Mouse (Mus musculus) retina, embryonic 14.5 days (tissue): ENCODE results near the gene Dnajb5.

Source experiments
- DNase-seq: peaks from one replicate; pipeline ENCODE4 v3.0.0-alpha.2; 2015; ENCODE audit warnings: low spot score

Dnajb5 gene

DNA sequence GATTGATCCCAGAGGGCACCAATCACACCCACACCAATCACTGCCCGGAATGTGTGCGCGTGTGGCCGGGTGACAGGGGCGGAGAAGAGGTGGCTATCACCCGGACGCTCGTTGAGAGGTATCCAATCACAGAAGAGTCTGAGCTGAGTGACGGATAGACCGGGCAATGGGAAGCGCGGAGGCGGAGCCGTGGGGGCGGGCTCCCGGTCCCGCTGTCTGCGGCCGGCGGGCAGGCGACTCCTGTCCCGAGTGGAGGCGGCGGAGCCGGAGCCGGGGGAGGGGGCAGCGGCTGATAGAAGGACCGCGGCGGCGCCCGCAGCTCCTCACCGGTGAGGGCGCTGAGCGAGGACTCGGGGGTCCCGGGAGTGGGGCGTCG is at the start of gene Dnajb5:
TSS of gene Dnajb5 (plus strand) at position 139 of the 376 bp plus-strand sequence.
- DNase-seq = peak; percentile 97

DNA sequence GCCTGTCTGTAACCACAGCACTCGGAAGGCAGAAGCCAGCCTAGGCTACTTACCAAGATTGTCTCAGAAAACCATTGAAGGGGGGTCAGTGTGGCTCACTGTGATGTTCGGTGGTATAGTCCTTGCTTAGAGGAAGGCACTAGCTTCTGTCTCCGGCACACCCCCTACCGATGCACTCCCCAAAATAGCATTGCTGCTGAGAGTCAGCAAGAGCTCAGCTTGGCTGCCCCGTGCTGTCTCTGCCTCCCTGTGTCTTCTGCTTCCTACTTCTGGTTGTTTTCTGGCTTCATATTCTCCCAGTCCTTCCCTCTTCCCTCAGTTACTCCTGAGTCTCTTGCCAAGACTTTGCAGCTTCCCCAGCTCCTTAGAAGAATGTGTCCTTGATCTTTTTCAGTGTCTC is 48.7 kb upstream of the Dnajb5 start:
- DNase-seq = no peak

DNA sequence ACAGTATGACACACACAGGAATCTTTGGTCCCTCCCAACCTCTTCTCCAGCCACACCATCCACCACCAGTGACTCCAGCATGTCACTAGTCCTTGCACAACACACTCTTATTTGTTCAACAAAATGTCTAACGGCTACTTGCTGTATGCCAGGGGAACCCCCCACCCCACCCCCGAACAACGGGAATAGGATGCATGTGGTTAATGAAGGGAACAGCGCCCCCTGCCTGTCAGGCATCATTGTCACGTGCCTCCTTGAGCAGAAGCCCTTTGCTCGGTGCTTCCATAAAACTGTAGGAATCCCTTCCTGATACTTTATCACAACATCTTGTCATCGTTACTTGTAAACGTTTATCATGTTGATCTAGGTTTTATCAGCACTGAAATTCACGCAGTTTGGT is 47.4 kb upstream of the Dnajb5 start:
- DNase-seq = peak; percentile 53

DNA sequence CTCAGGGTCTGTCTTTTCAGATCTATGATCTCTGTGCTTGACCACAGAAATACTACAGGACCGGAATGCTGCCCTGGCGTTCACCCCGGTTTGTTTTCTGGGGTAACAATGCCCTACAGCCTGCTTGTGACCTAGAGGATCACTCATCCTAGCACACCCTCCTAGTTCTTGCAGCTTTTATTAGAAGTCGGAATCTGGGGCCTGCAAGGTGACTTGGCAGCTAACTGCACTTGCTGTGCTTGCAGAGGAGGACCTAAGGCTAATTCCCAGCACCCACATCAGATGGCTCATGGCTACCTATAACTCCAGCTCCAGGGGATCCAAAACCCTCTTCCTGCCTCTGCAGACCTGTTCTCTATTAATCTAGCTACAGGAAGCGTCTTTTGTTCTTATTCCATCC is 46.9 kb upstream of the Dnajb5 start:
- no peak for DNase-seq

DNA sequence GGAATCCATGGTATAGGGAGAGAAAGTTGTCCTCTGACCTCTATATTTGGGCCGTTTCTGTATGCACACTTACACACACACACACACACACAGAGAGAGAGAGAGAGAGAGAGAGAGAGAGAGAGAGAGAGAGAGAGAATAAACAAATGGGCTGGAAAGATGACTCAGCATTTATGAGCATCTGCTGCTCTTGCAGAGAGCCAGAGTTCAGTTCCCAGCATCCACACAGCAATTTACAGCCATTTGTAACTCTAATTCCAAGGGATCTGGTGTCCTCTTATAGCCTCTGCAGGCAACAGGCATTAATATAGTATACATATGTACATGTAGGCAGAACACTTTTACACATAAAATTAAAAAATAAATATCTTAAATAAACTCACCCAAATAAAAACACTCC is 45.7 kb upstream of the Dnajb5 start:
- DNase-seq = no peak

DNA sequence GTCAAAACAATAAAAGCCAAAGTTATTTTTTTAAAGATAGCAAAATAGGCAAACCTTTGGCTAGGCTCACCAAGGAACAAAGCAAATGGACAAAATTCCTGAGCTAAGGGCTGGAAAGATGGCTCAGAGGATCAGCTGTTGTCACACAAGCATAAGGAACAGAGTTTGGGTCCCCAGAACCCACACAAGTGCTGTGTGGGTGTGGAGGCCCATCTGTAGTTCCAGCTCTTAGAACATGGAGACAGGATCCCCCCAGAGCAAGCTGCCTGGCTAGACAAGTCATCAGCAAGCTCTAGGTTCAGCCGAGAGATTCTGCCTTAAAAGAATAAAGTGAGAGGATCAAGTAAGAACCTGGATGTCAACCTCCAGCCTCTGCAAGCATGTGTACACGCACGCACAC is 45.1 kb upstream of the Dnajb5 start:
- no peak for DNase-seq

DNA sequence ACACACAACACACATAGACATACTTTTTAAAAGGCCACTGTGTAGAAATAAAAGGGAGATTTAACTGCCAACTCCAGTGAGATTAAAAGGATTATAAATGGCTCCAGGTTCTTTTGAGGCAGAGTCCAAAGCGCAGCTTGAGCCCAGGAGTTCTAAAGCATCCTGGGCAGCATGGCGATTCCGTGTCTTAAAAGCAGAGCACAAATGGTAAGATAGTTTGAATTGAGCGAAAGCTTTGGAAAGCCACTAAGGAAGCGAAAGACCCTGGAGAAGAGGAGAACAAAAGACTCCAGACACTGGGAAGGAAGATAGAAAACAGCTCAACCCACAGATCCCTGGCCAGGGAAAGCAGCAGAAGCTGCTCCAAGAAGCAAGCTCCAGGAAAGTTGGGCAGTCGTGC is 44.6 kb upstream of the Dnajb5 start:
- DNase-seq = no peak

DNA sequence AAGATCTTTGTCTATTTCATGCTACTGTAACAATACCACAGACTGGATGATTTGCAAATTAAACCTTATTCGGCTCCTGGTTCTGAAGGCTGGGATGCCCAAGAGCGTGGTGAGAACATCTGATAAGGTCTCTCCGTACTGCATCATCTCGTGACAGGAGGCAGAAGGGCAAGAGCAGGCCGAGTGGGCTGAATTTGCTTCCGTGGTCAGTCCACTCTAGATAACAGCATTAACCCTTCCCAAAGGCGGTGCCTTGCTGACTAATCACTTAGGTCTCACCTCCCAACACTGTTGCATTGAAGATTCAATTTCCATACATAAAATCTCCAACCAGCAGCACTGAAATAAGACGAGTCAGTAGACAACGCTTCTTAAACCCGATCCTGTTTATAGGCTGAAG is 36.2 kb upstream of the Dnajb5 start:
- DNase-seq = no peak

DNA sequence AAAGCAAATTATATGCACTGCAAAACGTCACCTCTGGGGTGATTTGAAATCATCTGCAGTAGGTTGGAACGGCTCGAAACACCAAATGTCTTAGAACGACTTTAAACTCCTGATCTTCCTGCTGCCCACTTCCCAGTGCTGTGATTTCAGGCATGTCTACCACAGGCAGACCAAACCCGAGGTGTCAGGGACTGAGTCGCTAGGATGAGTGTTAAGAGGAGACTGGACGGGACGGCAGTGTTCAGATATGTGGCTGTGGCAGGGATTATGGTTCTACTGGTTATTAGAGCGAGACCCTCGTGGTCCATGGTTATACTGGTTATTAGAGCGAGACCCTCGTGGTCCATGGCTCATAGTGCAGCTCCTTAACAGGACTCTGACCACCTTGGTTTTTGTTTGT is 34.3 kb upstream of the Dnajb5 start:
- DNase-seq = no peak

DNA sequence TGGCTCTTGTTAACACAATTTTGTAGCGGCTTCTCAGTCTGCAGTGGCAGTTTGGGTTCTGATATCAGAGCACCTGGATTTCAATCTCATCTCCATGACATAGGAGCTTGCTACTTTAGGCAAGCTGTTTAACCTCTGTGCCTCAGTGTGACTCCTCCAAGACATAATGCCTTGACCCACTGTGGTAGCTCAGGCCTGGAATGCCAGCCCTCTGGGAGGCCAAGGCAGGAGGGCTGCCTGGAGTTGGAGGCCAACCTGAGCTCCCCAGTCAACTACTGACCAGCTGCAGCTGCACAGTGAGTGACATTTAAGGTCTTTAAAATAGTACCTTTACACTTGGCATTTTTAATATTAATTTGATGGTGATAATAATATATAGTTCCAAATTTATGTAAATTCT is 33.6 kb upstream of the Dnajb5 start:
- DNase-seq = no peak

DNA sequence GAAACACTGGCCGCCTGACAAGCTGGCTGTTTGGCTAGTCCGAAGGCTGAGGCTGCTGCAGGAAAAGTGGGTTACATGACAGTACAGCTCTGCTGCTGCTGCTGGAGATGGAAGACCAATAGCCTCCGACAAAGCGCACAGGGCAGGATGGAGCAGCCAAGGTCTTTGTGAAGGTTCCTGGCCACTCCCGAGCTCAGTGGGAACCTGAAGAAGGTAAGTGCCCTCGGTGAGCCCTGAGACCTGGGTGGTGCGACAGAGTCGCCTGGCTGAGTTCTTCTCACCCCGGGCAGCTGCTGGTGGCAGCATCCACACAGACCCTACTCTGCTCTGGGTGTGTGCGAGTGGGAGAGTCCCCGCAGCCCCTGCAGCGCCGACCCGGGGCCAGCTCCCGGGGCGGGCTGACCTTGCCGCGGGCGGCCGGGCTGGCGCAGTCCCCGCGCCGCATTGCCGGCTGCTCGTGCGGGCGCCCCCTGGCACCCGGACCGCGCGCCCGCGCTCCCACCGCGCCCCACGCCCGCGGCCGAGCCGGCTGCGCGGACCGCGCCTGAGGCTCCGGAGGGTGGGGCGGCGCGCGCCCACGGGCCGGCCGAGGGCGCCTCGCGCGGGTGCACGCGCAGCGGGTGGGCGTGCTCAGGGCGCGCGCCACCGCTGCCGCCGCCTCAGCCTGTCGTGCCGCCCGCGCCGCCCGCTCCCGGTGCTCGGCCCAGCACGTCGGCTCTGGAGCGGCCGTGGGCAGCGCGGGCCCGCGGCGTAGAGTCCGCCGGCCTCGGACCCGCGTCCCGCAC is 32.8 kb upstream of the Dnajb5 start, which contains the start of gene Phf24:
TSS of gene Phf24 (plus strand) at position 44 of the 785 bp plus-strand sequence.
- DNase-seq = peak; percentile 71

DNA sequence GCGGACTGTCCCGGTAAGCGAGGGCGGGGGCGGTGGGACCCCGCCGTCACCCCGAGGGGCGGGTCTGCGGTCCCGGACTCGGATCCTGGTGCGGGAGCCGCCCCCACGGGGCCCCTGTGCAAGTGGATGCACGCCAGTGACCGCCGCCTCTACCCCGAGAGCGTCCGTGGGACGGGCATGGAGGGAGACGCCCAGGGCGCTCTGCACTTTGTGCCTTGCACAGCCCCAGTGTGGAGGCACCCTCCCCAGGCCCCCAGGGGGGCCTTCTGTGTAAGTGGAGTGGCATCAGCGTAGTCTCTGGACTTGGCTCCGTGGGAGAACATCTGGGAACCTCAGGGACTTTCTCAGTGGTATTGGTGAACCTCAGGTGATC is 32.2 kb upstream of the Dnajb5 start:
- DNase-seq = no peak

DNA sequence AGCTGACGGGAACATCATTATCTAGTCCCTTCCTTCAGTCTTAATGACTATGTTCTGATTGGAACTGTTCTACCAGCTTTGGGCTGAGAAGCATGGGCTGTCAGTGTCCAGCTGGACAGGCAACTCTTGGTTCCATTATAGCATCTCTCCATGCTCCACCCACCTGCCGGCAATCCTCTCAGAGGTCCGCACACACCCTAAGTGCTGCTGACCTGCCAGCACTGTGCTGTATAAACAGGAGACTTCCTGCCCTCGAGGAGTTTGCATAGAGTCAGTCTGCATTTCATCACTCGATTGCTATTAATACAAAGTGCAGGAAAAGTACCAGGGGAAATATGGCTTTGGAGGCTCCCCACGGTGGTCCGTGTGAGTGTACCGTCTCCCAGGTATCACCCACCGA is 28.9 kb upstream of the Dnajb5 start:
- no peak for DNase-seq

DNA sequence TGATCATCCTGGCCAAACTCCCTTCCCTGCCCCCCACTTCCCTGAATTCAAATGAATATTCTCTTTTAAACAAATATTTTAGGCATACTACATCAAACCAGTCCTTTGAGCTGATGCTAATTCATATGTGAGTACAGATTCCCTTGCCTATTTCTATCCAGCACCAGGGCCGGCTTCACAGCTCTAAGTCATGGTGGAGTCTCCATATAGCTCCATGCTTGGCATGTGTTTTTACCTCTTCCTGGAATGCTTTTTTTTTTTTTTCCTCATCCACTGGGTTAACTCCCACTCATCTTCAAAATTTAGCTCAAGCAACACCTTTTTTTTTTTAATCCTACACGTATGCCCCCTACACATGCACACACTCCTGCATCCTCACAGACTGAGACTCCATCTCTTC is 28.1 kb upstream of the Dnajb5 start:
- no peak for DNase-seq

DNA sequence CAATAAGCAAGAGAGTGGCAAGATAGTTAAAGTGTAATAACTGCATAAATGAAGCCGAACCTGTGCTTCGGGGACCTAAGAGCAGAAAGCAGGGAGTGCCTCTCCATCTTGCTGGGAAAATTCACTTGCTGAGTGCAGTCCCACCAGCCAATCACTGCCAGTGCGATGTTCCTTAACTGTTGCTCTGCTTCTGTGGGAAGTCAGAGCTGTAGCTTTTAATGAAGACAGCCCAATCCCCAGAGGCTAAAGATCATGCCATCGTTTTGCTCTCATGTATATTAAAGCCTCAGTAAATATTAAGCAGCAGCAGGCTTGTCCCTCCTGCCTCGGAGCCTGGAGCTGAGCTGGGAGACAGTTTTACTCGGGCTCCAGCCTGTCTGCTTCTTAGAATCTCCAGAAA is 27.6 kb upstream of the Dnajb5 start:
- peak; percentile 27 for DNase-seq

DNA sequence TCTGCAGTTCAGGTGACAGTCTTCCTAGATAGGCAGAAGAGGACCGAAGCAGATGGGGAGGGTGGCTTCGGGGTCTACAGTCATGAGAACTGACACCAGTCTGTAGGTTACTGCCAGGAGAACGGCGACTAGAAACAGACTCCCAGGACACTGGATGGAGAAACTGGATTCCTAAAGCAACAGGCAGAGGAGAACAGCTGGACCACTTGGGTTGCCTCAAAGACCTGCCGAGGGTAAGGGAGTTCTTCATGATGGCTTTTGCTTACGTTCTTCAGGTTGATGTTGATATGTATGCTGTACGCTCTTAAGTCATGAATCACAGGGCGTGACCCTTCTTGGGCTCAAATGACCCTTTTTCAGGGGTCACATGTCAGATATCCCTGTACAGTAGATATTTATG is 27.2 kb upstream of the Dnajb5 start:
- DNase-seq = no peak

DNA sequence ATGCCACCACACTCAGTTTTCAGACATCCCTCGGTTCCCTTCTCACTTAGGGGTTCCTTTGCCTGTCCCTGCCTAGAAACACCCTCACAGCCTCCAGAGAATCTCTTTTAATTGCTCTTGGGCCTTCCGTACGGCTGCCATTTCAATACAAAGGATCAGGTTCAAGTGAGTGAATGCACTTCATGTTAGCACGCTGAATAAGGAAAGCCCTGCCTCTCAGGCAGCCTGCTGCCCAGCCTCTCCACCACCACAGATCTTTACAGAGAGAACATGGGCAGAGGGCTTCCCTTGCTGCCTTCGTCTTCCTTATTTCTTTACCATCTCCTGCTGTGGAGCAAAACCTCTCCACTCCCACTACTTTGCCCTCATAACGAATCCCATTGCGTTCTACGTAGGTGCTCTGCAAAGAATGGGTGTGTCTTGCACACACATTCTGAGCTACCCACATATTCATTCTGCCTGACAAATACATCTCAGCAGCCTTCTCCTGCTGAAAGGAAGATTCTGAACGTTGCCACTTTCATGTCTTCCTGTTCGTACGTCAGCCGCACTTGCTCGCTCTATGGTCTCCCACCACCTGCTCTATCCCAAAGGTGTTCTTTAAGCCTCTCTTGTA is 25.4 kb upstream of the Dnajb5 start:
- no peak for DNase-seq

DNA sequence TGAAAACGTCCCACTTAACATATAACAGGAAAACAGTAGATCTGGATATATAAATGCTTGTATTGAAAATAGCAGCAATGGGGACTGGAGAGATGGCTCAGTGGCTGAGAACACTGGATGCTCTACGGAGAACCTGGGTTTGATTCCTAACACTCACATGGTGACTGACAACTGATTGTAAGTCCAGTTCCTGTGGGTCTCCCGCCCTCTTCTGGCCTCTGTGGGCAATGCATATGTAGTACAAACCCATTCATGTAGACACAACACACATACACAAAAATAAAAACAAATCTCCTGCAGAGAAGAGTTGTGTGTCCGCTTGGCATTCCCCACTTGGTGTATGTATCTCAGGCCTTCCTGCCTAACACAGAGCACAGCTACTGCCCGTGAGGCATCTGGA is 21.4 kb upstream of the Dnajb5 start:
- DNase-seq = no peak

DNA sequence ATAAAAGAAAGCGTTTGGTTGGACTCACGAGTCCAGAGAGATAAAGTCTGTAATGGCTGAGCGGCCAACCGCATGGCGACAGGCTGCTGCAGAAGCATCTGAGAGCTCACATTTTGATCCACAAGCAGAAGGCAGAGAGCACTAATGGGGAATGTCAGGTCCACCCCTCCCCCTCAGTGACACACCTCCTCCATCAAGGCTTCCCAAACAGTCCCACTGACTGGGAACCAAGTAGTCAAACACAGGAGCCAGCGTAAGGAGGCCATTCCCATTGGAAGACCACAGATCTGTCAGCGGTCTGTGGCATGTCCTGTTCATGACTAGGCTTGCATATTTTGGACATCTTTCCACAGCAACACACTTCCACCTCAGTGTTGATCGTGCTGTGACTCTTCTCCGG is 20.7 kb upstream of the Dnajb5 start:
- DNase-seq = no peak

DNA sequence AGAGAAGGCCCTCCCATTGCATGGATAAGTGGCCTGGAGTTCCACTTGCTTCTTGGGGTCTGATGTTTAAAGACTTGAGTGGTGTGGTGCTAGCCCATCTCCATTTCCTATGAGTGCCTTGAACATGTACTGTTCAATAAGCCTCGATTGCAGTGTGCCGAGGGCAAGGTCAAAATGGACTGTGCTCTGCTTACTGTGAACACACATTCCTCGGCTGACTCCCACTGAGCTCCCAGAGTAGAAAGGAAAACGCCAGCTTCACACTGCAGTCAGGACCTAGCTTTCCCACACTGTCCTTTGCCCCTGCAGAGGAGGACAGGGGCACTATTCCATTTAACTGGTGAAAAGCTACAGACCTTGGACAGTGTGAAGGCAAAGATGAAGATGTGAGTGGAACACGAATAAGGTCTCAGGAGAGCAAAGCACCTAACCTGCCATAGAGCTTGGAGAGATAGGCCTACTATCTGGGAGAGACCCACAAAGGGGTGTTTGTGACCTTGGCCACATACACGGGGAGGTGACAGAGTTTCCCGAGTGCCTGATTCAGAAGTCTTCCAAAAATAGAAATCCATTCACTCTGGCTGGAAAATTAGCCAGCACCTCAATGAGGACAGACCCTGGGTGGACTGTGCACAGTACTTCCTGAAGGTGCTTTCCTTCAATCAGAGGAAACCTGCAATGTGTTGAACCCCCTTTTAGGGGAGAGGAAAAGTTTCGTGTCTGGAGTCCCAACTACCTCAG is 17.2 kb upstream of the Dnajb5 start:
- no peak for DNase-seq

DNA sequence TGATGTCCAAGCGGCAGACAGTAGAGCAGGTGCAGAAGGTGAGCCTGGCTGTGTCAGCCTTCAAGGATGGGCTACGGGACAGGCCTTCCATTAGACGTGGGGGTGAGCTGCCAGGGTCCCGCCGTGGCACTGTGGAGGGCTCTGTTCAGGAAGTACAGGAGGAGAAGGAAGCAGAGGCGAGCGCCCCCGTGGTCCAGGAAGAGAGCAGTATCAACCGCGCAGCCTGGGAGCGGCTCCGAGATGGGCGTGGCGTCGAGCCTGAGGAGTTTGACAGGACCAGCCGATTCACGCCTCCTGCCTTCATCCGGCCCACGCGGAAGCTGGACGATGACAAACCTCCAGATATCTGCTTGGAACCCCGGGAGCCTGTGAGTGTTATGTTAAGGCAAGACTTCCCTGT is 16.0 kb upstream of the Dnajb5 start:
- DNase-seq = peak; percentile 68

DNA sequence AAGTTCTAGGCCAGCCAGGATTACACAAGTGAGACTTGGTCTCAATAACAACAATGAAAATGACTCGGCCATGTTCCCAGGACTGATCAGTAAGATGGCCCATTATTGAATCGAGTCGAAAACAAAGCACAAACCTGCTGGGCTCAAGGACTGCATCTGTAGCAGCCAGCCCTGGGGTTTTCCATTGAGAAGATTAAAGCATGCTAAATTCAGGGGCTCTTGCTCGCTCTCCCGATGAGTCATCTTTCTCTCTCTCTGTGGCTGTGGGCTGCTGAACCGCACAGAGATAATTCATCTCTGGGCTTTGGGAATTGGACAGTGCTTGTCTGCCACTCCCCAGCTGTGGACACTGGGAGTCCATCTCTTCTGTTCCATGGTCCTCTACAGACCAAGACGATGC is 8.2 kb upstream of the Dnajb5 start:
- DNase-seq = no peak

DNA sequence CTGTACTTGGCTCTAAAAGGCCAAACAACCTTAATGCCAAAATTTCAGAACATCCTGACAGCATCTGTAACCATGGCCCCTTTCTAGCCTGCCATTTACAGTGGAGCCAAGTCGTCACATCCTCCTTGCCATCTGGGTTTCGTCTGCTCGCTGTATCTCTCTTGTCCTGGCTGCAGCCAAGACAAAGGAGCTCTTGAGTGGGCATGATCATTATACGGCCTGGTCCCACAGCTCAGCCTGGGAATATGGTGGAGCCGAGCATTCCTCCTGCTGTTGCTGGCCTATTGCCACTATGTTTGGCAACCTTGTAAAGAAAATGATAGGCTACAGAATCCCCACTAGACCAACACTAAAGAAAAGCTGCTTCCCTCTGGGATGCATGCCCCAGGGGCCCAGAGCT is 6.3 kb upstream of the Dnajb5 start:
- no peak for DNase-seq
